Mouse (Mus musculus) G1E (cell line): ENCODE results near the gene Ptpn3.

Source experiments
- CTCF ChIP-seq: IDR thresholded peaks from 2 replicates; pipeline ENCODE4 v1.5.1; 2012; ENCODE audit warnings: low read depth, low read length, inconsistent platforms, mixed read lengths
- GATA1 ChIP-seq: IDR thresholded peaks from 2 replicates; pipeline ENCODE4 v1.6.1; 2012; ENCODE audit warnings: borderline replicate concordance, low read length, inconsistent platforms, mixed read lengths
- GATA2 ChIP-seq: IDR thresholded peaks from 2 replicates; pipeline ENCODE4 v1.6.1; 2012; ENCODE audit warnings: low read depth, low read length, inconsistent platforms, borderline replicate concordance

DNA sequence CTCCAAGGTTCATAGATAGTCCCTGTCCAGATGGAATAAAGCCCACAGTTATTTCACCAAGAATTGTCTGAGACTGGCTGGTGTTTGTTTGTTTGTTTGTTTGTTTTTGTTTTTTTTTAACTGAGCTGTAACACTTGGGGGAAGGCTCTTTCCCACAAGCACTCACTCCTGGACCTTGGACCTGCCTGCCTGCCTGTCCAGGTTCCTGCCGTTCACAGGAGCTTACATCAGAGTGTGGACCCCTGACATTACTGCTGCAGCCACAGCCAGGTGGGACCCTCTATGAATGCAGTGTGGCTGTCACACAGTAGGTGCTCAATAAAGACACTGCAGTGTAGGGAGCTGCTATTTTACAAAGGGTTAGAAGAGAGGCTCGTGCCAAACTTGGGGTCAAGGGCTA lies 89.9 kb downstream of the Ptpn3 start:
- TF ChIP-seq CTCF, result no peak
- no peak for TF ChIP-seq GATA1
- TF ChIP-seq GATA2, result no peak
